Mouse (Mus musculus): ENCODE data around the gene Hist2h2be. TPM values are rescaled to one million over a fixed set of nuclear protein-coding genes. Genes with fewer than 3 reads are reported as not detected.

Gene Hist2h2be
- polyA plus RNA-seq, 1 experiment from 2014 or later, result 7.4 TPM

DNA sequence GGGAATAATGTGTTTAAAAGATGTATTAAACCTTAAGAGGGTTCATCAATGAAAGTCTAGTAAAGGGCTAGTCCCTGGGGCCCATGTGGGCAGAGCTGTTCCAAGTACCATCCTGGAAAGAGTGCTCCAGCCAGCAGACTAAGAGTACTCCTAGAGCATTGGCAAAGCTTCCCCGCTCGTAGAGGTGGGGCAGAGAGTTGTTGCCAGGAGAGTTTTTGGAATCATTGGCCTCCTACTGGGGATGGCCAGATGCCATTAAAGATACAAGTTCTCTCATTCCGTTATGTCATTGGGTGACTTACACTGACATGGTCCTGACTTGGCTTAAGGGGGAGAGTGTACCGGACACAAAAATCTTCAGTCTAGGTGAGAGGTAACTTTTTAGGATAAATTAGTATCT lies 41.4 kb upstream of the Hist2h2be start:
- H3K4me2 ChIP-seq (replicated peaks; ENCODE audit: low read depth, low read length), result no peak overlapping the region
- no peak overlapping the region for H3K27ac ChIP-seq (ENCODE audit: low read depth, low read length)
- DNase-seq (ENCODE audit: low spot score) (no peak), ATAC-seq (ENCODE audit: low FRiP score) (no peak)
- 68% methylated on average over 4 of the region's 4 CpGs for WGBS
- H3K4me1 ChIP-seq (replicated peaks; ENCODE audit: control insufficient read depth, insufficient read depth, low read length), result peaks cover 9% of the 10 kb centered on the region; the same call in 1 of the 2 replicates
- H3K9ac ChIP-seq (ENCODE audit: low read depth, low read length), result no peak overlapping the region
- H3K27me3 ChIP-seq (ENCODE audit: control insufficient read depth, insufficient read depth, low read length), result 0 out of 2 replicates have a peak, but pooled peaks cover 2% of the 10 kb centered on the region
- no peaks in the 10 kb centered on the region for H3K9me3 ChIP-seq (ENCODE audit: control insufficient read depth, low read length)
- peaks cover 9% of the 10 kb centered on the region for H3K36me3 ChIP-seq (ENCODE audit: control insufficient read depth, insufficient read depth, low read length)
- H3K4me3 ChIP-seq (ENCODE audit: low read depth, low read length), result no peak overlapping the region

DNA sequence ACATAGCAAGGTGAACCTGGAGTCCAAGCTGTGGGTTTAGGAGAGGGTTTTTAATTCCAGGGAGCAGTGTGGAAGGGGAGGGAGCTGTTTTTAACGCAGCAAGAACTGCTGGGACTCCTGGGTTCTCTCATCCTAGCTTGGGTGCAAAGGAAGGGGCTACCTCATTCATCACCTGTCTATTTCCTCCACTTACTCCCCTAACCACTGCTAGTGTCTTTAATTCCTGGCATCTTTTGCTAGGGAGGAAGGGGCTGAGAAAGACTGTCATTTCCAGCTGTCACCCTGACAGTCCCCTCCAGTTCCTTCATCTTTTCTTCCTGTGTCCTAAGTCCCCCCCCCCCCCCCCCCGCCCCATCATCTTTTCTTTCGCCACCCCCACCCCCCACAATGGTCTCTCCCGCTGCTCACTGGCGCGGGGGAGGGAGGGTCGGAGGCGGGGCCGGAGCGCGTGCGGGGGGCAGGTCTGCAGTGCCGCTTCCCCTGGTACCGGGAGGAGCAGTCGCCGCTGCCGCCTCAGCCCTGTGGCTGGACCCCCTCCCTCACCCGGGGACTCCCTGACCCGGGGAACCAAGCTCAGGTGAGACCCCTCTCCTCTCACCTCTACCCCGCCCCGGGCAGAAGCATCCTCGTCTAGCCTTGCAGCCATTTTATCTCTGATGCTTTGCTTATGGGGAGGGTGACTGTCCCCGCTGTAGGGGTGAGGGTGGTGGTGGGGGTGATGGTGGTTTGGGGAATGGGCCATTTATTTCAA lies 40.0 kb upstream of the Hist2h2be start, which contains the start of gene Sv2a:
TSS of gene Sv2a (plus strand) at position 425 of the 751 bp plus-strand sequence.
- Histone ChIP-seq H3K4me3 (ENCODE audit: low read depth, low read length) (peak within 1 kb of the TSS; percentile 51), H3K36me3 (ENCODE audit: control insufficient read depth, insufficient read depth, low read length) (peaks cover 5% of the 10 kb centered on the region), H3K27ac (ENCODE audit: low read depth, low read length) (no peak within 1 kb of the TSS; the same call in 1 of the 2 replicates), H3K27me3 (ENCODE audit: control insufficient read depth, insufficient read depth, low read length) (0 out of 2 replicates have a peak, but pooled peaks cover 2% of the 10 kb centered on the region), H3K9ac (ENCODE audit: low read depth, low read length) (peak within 1 kb of the TSS; percentile 60), H3K4me2 (replicated peaks; ENCODE audit: low read depth, low read length) (peak within 1 kb of the TSS; percentile 74), H3K4me1 (replicated peaks; ENCODE audit: control insufficient read depth, insufficient read depth, low read length) (peaks cover 9% of the 10 kb centered on the region; the same call in 1 of the 2 replicates), H3K9me3 (ENCODE audit: control insufficient read depth, low read length) (no peaks in the 10 kb centered on the region)
- DNase-seq (ENCODE audit: low spot score) (peak; percentile 51), ATAC-seq (ENCODE audit: low FRiP score) (peak; percentile 67)
- 0% methylated on average over 12 of the region's 23 CpGs for WGBS

DNA sequence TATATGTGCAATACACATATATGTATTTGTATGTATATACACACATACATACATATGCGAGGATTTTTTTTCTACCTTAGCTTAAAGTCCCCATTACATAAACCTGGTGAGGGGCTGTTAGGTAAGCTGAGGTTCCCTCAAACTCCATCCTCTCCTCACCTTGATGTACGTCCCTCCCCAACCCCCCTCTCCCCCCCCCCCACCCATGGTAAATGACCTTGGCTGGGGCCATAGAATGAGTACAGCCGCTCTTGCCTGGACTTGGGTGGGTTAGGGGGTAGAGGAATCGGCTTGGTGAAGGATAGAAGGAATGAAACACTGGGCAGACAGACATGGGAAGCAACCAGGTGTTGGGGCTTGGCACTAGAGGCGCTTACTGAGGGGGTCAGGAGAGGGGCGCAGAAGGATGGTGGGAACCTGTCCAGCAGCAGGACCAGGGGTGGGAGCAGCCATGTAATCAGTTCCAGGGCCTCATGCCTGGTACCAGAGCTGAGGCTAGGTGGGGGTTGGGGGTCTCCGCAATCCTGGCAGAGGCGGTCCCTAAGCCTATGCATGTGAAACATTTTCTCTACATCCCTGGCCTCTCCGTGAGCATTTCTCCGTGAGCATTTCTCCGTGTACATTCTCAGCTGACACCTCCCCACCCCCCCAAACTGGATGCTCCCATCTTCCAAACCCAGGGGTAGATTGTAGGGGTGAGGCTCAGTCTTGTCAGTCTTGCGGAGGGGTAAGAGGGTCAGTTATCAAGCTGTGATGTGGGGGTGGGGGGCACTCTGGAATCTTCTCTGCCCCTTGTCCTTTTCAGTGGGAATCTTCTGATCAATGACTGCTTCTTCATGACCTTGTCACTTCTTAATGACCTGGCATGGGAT lies 39.2 kb upstream of the Hist2h2be start:
- no peaks in the 10 kb centered on the region for H3K9me3 ChIP-seq (ENCODE audit: control insufficient read depth, low read length)
- H3K9ac ChIP-seq (ENCODE audit: low read depth, low read length), result peak overlapping the region; percentile 60
- peaks cover 9% of the 10 kb centered on the region; the same call in 1 of the 2 replicates for H3K4me1 ChIP-seq (replicated peaks; ENCODE audit: control insufficient read depth, insufficient read depth, low read length)
- no peaks in the 10 kb centered on the region; the same call in 1 of the 2 replicates for H3K36me3 ChIP-seq (ENCODE audit: control insufficient read depth, insufficient read depth, low read length)
- no peak overlapping the region for H3K27ac ChIP-seq (ENCODE audit: low read depth, low read length)
- H3K27me3 ChIP-seq (ENCODE audit: control insufficient read depth, insufficient read depth, low read length), result 0 out of 2 replicates have a peak, but pooled peaks cover 2% of the 10 kb centered on the region
- H3K4me3 ChIP-seq (ENCODE audit: low read depth, low read length), result peak overlapping the region; percentile 51
- H3K4me2 ChIP-seq (replicated peaks; ENCODE audit: low read depth, low read length), result peak overlapping the region; percentile 74
- 39% methylated on average over 12 of the region's 12 CpGs for WGBS
- peak; percentile 55 for ATAC-seq (ENCODE audit: low FRiP score)
- no peak for DNase-seq (ENCODE audit: low spot score)

DNA sequence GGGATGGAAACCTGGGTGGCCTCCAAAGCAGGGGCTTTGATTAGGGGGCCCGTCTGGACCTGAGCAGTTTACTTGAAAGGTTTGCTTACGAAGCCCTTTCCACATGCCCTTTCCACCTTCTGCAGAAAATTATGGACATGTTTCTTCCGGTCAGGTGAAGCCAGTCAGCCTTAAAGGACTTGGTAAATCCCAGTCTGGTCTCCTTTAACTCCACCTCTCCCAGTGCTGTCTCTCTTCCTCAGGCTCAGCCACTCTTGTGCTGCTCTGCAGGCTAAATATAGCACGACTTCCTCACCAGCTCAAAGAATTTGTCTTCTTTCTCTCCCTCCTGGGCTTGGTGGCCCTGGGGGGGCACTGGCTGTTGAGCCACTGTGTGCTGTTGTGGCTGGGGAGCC lies 38.5 kb upstream of the Hist2h2be start:
- no peak for ATAC-seq (ENCODE audit: low FRiP score)
- H3K9ac ChIP-seq (ENCODE audit: low read depth, low read length), result no peak overlapping the region

DNA sequence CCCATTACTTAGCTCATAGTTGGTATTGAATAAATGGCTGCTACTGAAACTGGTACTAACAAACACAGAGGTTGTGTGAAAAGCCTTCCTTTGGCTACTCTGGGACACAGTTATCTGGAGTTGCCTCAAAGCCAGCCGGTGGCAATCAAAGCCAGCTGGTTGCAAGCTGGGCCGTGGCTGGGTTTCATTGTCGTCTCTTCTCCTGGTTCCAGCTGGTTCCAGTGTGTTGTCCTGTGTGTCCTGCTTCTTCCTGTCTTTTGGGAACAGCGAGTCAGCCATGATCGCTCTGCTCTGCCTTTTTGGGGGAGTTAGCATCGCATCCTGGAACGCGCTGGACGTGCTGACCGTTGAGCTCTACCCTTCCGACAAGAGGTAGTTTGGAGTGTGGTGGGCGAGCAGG lies 27.9 kb upstream of the Hist2h2be start:
- H3K9ac ChIP-seq (ENCODE audit: low read depth, low read length), result no peak overlapping the region
- H3K36me3 ChIP-seq (ENCODE audit: control insufficient read depth, insufficient read depth, low read length), result no peaks in the 10 kb centered on the region
- H3K4me1 ChIP-seq (replicated peaks; ENCODE audit: control insufficient read depth, insufficient read depth, low read length), result peaks cover 4% of the 10 kb centered on the region; the same call in 1 of the 2 replicates
- DNase-seq (ENCODE audit: low spot score), result no peak
- no peak overlapping the region for H3K4me2 ChIP-seq (replicated peaks; ENCODE audit: low read depth, low read length)
- ATAC-seq (ENCODE audit: low FRiP score), result no peak
- no peaks in the 10 kb centered on the region for H3K9me3 ChIP-seq (ENCODE audit: control insufficient read depth, low read length)
- H3K4me3 ChIP-seq (ENCODE audit: low read depth, low read length), result no peak overlapping the region
- no peak overlapping the region for H3K27ac ChIP-seq (ENCODE audit: low read depth, low read length)
- WGBS, result 66% methylated on average over 12 of the region's 12 CpGs
- no peaks in the 10 kb centered on the region for H3K27me3 ChIP-seq (ENCODE audit: control insufficient read depth, insufficient read depth, low read length)

More for the DNA sequence above, 38.5 kb upstream of the Hist2h2be start:
- no peak overlapping the region for H3K4me2 ChIP-seq (replicated peaks; ENCODE audit: low read depth, low read length)
- no peak overlapping the region for H3K4me3 ChIP-seq (ENCODE audit: low read depth, low read length)
- H3K4me1 ChIP-seq (replicated peaks; ENCODE audit: control insufficient read depth, insufficient read depth, low read length), result peaks cover 9% of the 10 kb centered on the region; the same call in 1 of the 2 replicates
- no peak for DNase-seq (ENCODE audit: low spot score)
- 34% methylated on average over 4 of the region's 4 CpGs for WGBS
- no peaks in the 10 kb centered on the region for H3K9me3 ChIP-seq (ENCODE audit: control insufficient read depth, low read length)
- H3K27ac ChIP-seq (ENCODE audit: low read depth, low read length), result no peak overlapping the region
- H3K27me3 ChIP-seq (ENCODE audit: control insufficient read depth, insufficient read depth, low read length), result 0 out of 2 replicates have a peak, but pooled peaks cover 2% of the 10 kb centered on the region
- no peaks in the 10 kb centered on the region; the same call in 1 of the 2 replicates for H3K36me3 ChIP-seq (ENCODE audit: control insufficient read depth, insufficient read depth, low read length)

DNA sequence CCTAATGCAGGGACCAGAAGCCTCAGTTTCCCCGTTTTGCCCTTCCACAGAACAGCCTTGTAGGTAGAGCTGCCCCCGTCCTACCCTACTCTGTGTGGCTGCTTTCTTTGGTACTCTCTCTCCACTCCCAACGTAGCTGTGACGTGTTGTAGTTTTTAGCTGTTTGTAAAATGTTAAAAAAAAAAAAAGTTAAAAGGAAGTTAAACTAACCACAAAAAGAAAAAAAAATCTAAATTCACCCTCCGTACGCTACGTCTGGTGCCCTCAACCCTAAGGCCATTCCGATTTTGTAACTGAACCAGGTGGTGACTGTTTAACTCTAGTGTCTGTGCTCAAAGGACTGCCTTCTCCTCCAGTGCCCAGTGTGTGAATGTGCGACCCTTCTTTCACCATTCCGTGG lies 26.0 kb upstream of the Hist2h2be start:
- Histone ChIP-seq H3K27me3 (ENCODE audit: control insufficient read depth, insufficient read depth, low read length) (no peaks in the 10 kb centered on the region), H3K4me3 (ENCODE audit: low read depth, low read length) (no peak overlapping the region), H3K36me3 (ENCODE audit: control insufficient read depth, insufficient read depth, low read length) (no peaks in the 10 kb centered on the region), H3K9me3 (ENCODE audit: control insufficient read depth, low read length) (no peaks in the 10 kb centered on the region), H3K27ac (ENCODE audit: low read depth, low read length) (no peak overlapping the region), H3K4me2 (replicated peaks; ENCODE audit: low read depth, low read length) (no peak overlapping the region), H3K4me1 (replicated peaks; ENCODE audit: control insufficient read depth, insufficient read depth, low read length) (peaks cover 4% of the 10 kb centered on the region; the same call in 1 of the 2 replicates), H3K9ac (ENCODE audit: low read depth, low read length) (no peak overlapping the region)
- DNase-seq (ENCODE audit: low spot score) (no peak), ATAC-seq (ENCODE audit: low FRiP score) (no peak)
- whole genome bisulfite sequencing, result 88% methylated on average over 10 of the region's 10 CpGs

DNA sequence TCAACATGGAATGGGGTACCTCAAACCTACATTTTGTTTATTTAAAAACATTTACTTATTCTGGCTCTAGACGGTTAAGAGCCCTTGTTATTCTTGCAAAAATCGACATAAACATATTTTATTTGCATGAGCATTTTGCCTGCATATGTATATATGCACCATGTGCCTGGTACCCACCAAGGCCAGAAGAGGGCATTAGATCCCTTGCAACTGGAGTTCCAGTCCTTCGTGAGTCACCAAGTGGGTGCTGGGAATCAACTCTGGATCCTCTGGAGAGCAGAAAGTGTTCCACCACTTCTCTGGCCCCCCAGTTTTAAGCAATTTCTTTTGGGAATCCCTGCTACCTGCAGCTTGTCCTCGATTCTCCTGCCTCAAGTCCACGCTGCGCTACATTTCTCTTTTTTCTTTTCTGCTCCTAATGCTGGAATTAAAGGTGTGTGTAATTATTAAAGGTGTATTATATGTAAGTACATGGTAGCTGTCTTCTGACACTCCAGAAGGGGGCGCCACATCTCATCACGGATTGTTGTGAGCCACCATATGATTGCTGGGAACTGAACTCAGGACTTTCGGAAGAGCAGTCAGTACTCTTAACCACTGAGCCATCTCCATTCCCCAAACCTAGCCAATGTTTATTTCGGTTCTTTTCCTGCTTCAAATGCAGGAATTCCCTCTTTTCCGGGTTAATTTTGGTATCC lies 25.2 kb upstream of the Hist2h2be start:
- H3K4me2 ChIP-seq (replicated peaks; ENCODE audit: low read depth, low read length), result no peak overlapping the region

More for the DNA sequence above, 25.2 kb upstream of the Hist2h2be start:
- no peaks in the 10 kb centered on the region for H3K27me3 ChIP-seq (ENCODE audit: control insufficient read depth, insufficient read depth, low read length)
- no peak overlapping the region for H3K4me3 ChIP-seq (ENCODE audit: low read depth, low read length)
- peaks cover 4% of the 10 kb centered on the region; the same call in 1 of the 2 replicates for H3K4me1 ChIP-seq (replicated peaks; ENCODE audit: control insufficient read depth, insufficient read depth, low read length)
- no peak for DNase-seq (ENCODE audit: low spot score)
- no peak overlapping the region for H3K27ac ChIP-seq (ENCODE audit: low read depth, low read length)
- H3K9ac ChIP-seq (ENCODE audit: low read depth, low read length), result no peak overlapping the region
- ATAC-seq (ENCODE audit: low FRiP score), result no peak
- no peaks in the 10 kb centered on the region for H3K36me3 ChIP-seq (ENCODE audit: control insufficient read depth, insufficient read depth, low read length)
- H3K9me3 ChIP-seq (ENCODE audit: control insufficient read depth, low read length), result no peaks in the 10 kb centered on the region
- 95% methylated on average over 11 of the region's 11 CpGs for WGBS
